Mouse (Mus musculus): ENCODE measurements around the gene Lamc3.

The Lamc3 gene

GRCm38 (mm10) chr2:31876446-31876845, 10.6 kb upstream of the Lamc3 start:
- peak; percentile 40 for DNase-seq (ENCODE audit: low read depth, low spot score)

- DNase-seq (ENCODE audit: low read depth, low spot score): no peak
Observed at GRCm38 (mm10) chr2:31878610-31879009, 8.5 kb upstream of the Lamc3 start.

- peak; percentile 53 for DNase-seq (ENCODE audit: low read depth, low spot score)
Observed at GRCm38 (mm10) chr2:31880868-31881267, 6.2 kb upstream of the Lamc3 start.

GRCm38 (mm10) chr2:31883061-31883460, 4.0 kb upstream of the Lamc3 start:
- no peak for DNase-seq (ENCODE audit: low read depth, low spot score)

- peak; percentile 55 for DNase-seq (ENCODE audit: low read depth, low spot score)
Observed at GRCm38 (mm10) chr2:31884806-31885205, 2.3 kb upstream of the Lamc3 start.

GRCm38 (mm10) chr2:31888871-31889270, 1.8 kb downstream of the Lamc3 start:
- DNase-seq (ENCODE audit: low read depth, low spot score): no peak

GRCm38 (mm10) chr2:31891219-31891618, 4.1 kb downstream of the Lamc3 start:
- DNase-seq (ENCODE audit: low read depth, low spot score): no peak

- DNase-seq (ENCODE audit: low read depth, low spot score): no peak
Observed at GRCm38 (mm10) chr2:31893110-31893669, 6.1 kb downstream of the Lamc3 start.

- no peak for DNase-seq (ENCODE audit: low read depth, low spot score)
Observed at GRCm38 (mm10) chr2:31894221-31894870, 7.3 kb downstream of the Lamc3 start.

- no peak for DNase-seq (ENCODE audit: low read depth, low spot score)
Observed at GRCm38 (mm10) chr2:31900932-31901331, 13.8 kb downstream of the Lamc3 start.

- DNase-seq (ENCODE audit: low read depth, low spot score): no peak
Observed at GRCm38 (mm10) chr2:31901659-31902362, 14.7 kb downstream of the Lamc3 start.

GRCm38 (mm10) chr2:31904089-31904488, 17.0 kb downstream of the Lamc3 start:
- no peak for DNase-seq (ENCODE audit: low read depth, low spot score)

- DNase-seq (ENCODE audit: low read depth, low spot score): no peak
Observed at GRCm38 (mm10) chr2:31904622-31905021, 17.5 kb downstream of the Lamc3 start.

- no peak for DNase-seq (ENCODE audit: low read depth, low spot score)
Observed at GRCm38 (mm10) chr2:31905682-31906081, 18.6 kb downstream of the Lamc3 start.

GRCm38 (mm10) chr2:31906407-31906806, 19.3 kb downstream of the Lamc3 start:
- DNase-seq (ENCODE audit: low read depth, low spot score): no peak

GRCm38 (mm10) chr2:31912575-31912974, 25.5 kb downstream of the Lamc3 start:
- peak; percentile 33 for DNase-seq (ENCODE audit: low read depth, low spot score)

- peak; percentile 33 for DNase-seq (ENCODE audit: low read depth, low spot score)
Observed at GRCm38 (mm10) chr2:31914213-31914612, 27.1 kb downstream of the Lamc3 start.

GRCm38 (mm10) chr2:31915112-31915511, 28.0 kb downstream of the Lamc3 start:
- DNase-seq (ENCODE audit: low read depth, low spot score): peak; percentile 67

- DNase-seq (ENCODE audit: low read depth, low spot score): peak; percentile 45
Observed at GRCm38 (mm10) chr2:31917636-31918035, 30.5 kb downstream of the Lamc3 start.

- DNase-seq (ENCODE audit: low read depth, low spot score): no peak
Observed at GRCm38 (mm10) chr2:31923645-31924044, 36.6 kb downstream of the Lamc3 start.

GRCm38 (mm10) chr2:31924811-31925210, 37.7 kb downstream of the Lamc3 start:
- no peak for DNase-seq (ENCODE audit: low read depth, low spot score)

- DNase-seq (ENCODE audit: low read depth, low spot score): no peak
Observed at GRCm38 (mm10) chr2:31925936-31926335, 38.8 kb downstream of the Lamc3 start.

GRCm38 (mm10) chr2:31929664-31930063, 42.6 kb downstream of the Lamc3 start:
- DNase-seq (ENCODE audit: low read depth, low spot score): no peak
